Mouse (Mus musculus) E14TG2a.4 (cell line): ENCODE data around the gene Oxct1.

Source experiments
- CTCF ChIP-seq: conservative IDR thresholded peaks from 2 replicates; pipeline ENCODE4 v1.5.1; 2014; ENCODE audit warnings: low read length
- NANOG ChIP-seq: IDR thresholded peaks from 2 replicates; pipeline ENCODE4 v1.6.1; 2014; ENCODE audit warnings: borderline replicate concordance, low read length, mixed read lengths

DNA sequence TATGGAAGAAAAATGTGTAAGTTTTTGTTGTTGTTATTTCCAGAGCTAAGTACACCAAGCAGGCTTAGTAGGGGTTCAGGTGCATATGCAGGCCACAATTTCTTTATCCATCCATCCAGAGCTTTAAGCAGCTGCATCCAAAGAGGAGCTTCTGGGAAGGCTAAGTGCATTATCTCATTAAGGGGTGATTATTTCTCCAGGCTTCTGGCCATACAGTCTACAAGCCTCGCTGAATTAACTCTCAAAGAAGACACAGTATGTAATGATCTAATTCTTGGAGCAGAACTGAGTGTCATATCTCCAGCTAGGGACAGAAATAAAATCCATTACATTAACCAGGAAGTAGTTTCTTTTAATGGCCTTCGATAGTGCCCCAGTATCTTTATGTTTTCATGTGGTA, 12.3 kb upstream of the Oxct1 start:
- TF ChIP-seq CTCF (no peak), NANOG (no peak)
